Mouse (Mus musculus): ENCODE results near the gene Arhgap11a.
A peak's percentile ranks its signal among the peaks of the same experiment; 100 is the strongest.

GRCm38 (mm10) chr2:113823909-113824308, 24.6 kb downstream of the Arhgap11a start:
- TF ChIP-seq CTCF (conservative IDR thresholded peaks at IDR 0.05 in 1 of 2, IDR thresholded peaks at IDR 0.05 in 1 of 2; ENCODE audit: low read depth in 2 of 2, low read length in 2 of 2) (peak; percentile 76 to 82; a peak in 3 of 4 replicates), EP300 (IDR thresholded peaks at IDR 0.05; ENCODE audit: low read length) (no peak), POLR2A (IDR thresholded peaks at IDR 0.05; ENCODE audit: low read depth, low read length) (no peak), TBP (conservative IDR thresholded peaks at IDR 0.05; ENCODE audit: low read depth, low read length) (no peak), ETS1 (conservative IDR thresholded peaks at IDR 0.05; ENCODE audit: low read depth, low read length) (no peak), MEF2A (IDR thresholded peaks at IDR 0.05; ENCODE audit: borderline replicate concordance, low read depth, low read length) (no peak), MYC (IDR thresholded peaks at IDR 0.05; ENCODE audit: low read depth, low read length) (no peak), SMC3 (IDR thresholded peaks at IDR 0.05; ENCODE audit: low read depth, low read length) (peak; percentile 46), CHD2 (IDR thresholded peaks at IDR 0.05; ENCODE audit: low read length) (no peak), USF1 (IDR thresholded peaks at IDR 0.05; ENCODE audit: low read depth, low read length) (no peak), PAX5 (IDR thresholded peaks at IDR 0.05; ENCODE audit: low read length) (no peak)
